Mouse (Mus musculus): ENCODE data around the gene Vmn2r48.
"Not testable (repeated sequence)": the region's sequence is repeated elsewhere in the genome, so short reads cannot be mapped to it uniquely, and the experiment has no call there.

The Vmn2r48 gene

DNA sequence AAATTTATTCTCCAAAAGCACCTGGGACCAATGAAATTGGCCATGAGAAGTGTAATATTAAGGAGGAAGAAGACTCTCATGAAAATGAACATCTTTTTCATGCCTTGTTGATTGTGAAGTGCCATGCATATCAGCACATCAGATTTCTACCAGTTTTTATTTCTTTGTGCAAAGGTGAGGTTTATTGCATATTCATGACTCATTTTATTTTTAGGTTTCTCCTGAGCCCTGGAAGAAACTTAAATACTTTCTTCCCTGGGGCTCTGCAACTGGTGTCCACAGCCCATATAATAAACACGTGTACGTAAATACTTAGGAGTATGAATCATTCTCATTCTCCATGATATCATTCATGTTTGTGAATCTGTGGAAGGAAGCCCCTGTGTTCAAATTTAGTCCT is at the start of gene Vmn2r48:
TSS of gene Vmn2r48 (minus strand) at position 101 of the 400 bp plus-strand sequence.
- DNase-seq (ENCODE audit: low spot score), result not testable (repeated sequence)

DNA sequence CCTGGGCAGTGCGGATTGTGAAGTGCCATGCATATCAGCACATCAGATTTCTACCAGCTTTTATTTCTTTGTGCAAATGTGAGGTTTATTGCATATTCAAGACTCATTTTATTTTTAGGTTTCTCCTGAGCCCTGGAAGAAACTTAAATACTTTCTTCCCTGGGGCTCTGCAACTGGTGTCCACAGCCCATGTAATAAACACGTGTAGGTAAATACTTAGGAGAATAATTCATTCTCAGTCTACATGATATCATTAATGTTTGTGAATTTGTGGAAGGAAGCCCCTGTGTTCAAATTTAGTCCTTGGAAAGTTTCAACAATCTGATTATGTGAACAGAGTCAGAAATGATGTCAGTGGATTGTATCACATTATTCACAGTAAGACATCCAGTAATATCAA is 38.8 kb upstream of the Vmn2r48 start, which contains the start of gene Vmn2r49:
TSS of gene Vmn2r49 (minus strand) at position 101 of the 400 bp plus-strand sequence.
- not testable (repeated sequence) for DNase-seq (ENCODE audit: low spot score)

Data from ovary, postnatal 36 days (tissue).